Mouse (Mus musculus): ENCODE measurements at regions not wholly inside any gene's neighbourhood (a gene's known extent, or its start where the extent isn't known, plus 50 kb on each side); places are given as distances from the start of the nearest gene placed in this dataset.

DNA sequence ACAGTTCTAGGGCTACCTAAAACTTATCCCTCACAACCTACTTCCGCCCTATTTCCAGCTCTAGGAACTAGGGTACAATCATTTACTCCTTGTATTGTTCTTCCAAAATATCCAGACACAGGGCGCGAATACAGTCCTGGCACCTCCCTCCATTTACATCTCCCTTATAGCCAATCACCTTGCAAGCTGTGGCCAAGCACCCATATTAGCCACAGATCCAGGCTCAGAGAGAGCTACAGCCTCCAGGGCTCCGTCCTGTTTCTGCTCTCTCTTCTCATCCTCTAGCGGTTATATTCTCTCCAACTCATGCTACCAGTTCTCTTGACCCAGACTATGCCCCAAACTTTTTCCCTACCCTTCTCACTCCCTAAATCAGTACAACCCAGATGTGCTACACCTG is 352.9 kb upstream of the Rarb start:
- H3K4me3 ChIP-seq (replicated peaks in 1 of 3; ENCODE audit: low read depth in 2 of 3, low read length in 2 of 3, poor library complexity in 1 of 3) = no peak overlapping the region
- in situ Hi-C loops (cut with MboI; ENCODE audit: low pct_ligation_motif_present, low pct_unique_long_range_greater_than_20kb, low sequenced_read_pairs) = no loop called here

DNA sequence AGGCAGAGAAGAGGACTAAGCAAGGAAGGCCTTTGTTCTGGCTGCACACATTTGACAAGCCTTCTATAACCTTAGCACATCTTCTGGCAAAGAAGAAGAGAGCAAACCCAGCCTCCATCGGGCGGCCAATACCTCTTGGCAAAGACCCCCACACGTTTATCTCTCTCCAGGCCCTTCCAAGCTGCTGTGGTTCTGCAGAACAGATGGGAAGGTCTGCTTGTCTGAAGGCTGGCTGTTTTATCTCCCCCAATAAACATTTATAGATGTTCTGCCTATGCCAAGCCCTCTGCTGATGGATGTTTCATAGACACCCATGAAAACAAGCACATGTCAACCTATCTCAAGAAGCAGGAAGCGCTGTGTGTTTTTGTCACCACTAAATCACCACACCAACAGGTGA is 339.4 kb upstream of the Rarb start:
- dilution Hi-C loops (cut with MboI; ENCODE audit: extremely low pct_ligation_motif_present, extremely low pct_unique_long_range_greater_than_20kb, low sequenced_read_pairs) = no loop called here
- in situ Hi-C loops (cut with MboI; ENCODE audit: low pct_ligation_motif_present, low pct_unique_long_range_greater_than_20kb, low sequenced_read_pairs) = no loop called here

More for the DNA sequence above, 352.9 kb upstream of the Rarb start:
- no peak for TF ChIP-seq KAT2A (IDR thresholded peaks at IDR 0.05; ENCODE audit: insufficient replicate concordance, low read length)
- TF ChIP-seq ETS1 (conservative IDR thresholded peaks at IDR 0.05; ENCODE audit: low read depth, low read length) = no peak
- no peak for TF ChIP-seq TBP (conservative IDR thresholded peaks at IDR 0.05; ENCODE audit: low read depth, low read length)
- TF ChIP-seq POLR2A (IDR thresholded peaks at IDR 0.05; ENCODE audit: low read depth, low read length) = no peak
- TF ChIP-seq ZC3H11A (IDR thresholded peaks at IDR 0.05; ENCODE audit: low read depth, low read length) = no peak
- TF ChIP-seq SIN3A (IDR thresholded peaks at IDR 0.05; ENCODE audit: low read length) = no peak
- no peak for TF ChIP-seq CHD1 (IDR thresholded peaks at IDR 0.05; ENCODE audit: low read depth, low read length)
- no peak for TF ChIP-seq IRF4 (IDR thresholded peaks at IDR 0.05; ENCODE audit: low read depth, low read length)
- no peak for TF ChIP-seq EP300 (IDR thresholded peaks at IDR 0.05; ENCODE audit: low read length)
- TF ChIP-seq ZMIZ1 (IDR thresholded peaks at IDR 0.05; ENCODE audit: low read depth, low read length) = no peak
- no peak for TF ChIP-seq ZNF384 (IDR thresholded peaks at IDR 0.05; ENCODE audit: low read depth, low read length)
- TF ChIP-seq RCOR1 (conservative IDR thresholded peaks at IDR 0.05; ENCODE audit: low read depth, low read length) = no peak
- no peak for TF ChIP-seq MXI1 (IDR thresholded peaks at IDR 0.05; ENCODE audit: low read depth, low read length)
- TF ChIP-seq ELF1 (IDR thresholded peaks at IDR 0.05; ENCODE audit: low read depth, low read length) = no peak
- TF ChIP-seq GABPA (IDR thresholded peaks at IDR 0.05; ENCODE audit: insufficient replicate concordance, low read depth, low read length) = no peak
- Histone ChIP-seq H3K79me2 (replicated peaks; ENCODE audit: control insufficient read depth, extremely low read depth, insufficient read depth, poor library complexity, severe bottlenecking) (no peaks in the 10 kb centered on the region), H3K36me3 (replicated peaks in 1 of 2; ENCODE audit: control insufficient read depth in 1 of 2, insufficient read depth in 1 of 2, low read length in 1 of 2) (no peaks in the 10 kb centered on the region), H3K9me3 (replicated peaks; ENCODE audit: low read length) (no peaks in the 10 kb centered on the region), H3K27me3 (replicated peaks) (no peaks in the 10 kb centered on the region), H3K27ac (ENCODE audit: insufficient read depth, low read depth) (no peak overlapping the region), H3K9ac (ENCODE audit: insufficient read depth, low read depth) (no peak overlapping the region), H3K4me1 (ENCODE audit: control insufficient read depth in 1 of 2, insufficient read depth in 2 of 2) (no peaks in the 10 kb centered on the region), H3K4me2 (ENCODE audit: insufficient read depth, low read depth, poor library complexity, severe bottlenecking) (no peak overlapping the region)
- dilution Hi-C loops (cut with MboI; ENCODE audit: extremely low pct_ligation_motif_present, extremely low pct_unique_long_range_greater_than_20kb, low sequenced_read_pairs) = no loop called here
- DNase-seq (ENCODE audit: extremely low read depth) = no peak

More for the DNA sequence above, 339.4 kb upstream of the Rarb start:
- no peaks in the 10 kb centered on the region for H3K4me1 ChIP-seq (ENCODE audit: control insufficient read depth in 1 of 2, insufficient read depth in 2 of 2)
- no peaks in the 10 kb centered on the region for H3K9me3 ChIP-seq (replicated peaks; ENCODE audit: low read length)
- no peaks in the 10 kb centered on the region for H3K36me3 ChIP-seq (replicated peaks in 1 of 2; ENCODE audit: control insufficient read depth in 1 of 2, insufficient read depth in 1 of 2, low read length in 1 of 2)
- TF ChIP-seq RCOR1 (conservative IDR thresholded peaks at IDR 0.05; ENCODE audit: low read depth, low read length) (no peak), TCF12 (IDR thresholded peaks at IDR 0.05; ENCODE audit: low read depth, low read length) (no peak), JUN (IDR thresholded peaks at IDR 0.05; ENCODE audit: insufficient read depth, low read depth, low read length) (no peak), BHLHE40 (IDR thresholded peaks at IDR 0.05; ENCODE audit: low read depth, low read length) (no peak), TBP (conservative IDR thresholded peaks at IDR 0.05; ENCODE audit: low read depth, low read length) (no peak), EP300 (IDR thresholded peaks at IDR 0.05; ENCODE audit: low read length) (no peak), MXI1 (IDR thresholded peaks at IDR 0.05; ENCODE audit: low read depth, low read length) (no peak), MYC (IDR thresholded peaks at IDR 0.05; ENCODE audit: low read depth, low read length) (no peak), USF2 (conservative IDR thresholded peaks at IDR 0.05; ENCODE audit: low read depth, low read length) (no peak)
- DNase-seq (ENCODE audit: extremely low read depth) = no peak
- H3K79me2 ChIP-seq (replicated peaks; ENCODE audit: control insufficient read depth, extremely low read depth, insufficient read depth, poor library complexity, severe bottlenecking) = no peaks in the 10 kb centered on the region
- H3K4me3 ChIP-seq (replicated peaks in 1 of 3; ENCODE audit: low read depth in 2 of 3, low read length in 2 of 3, poor library complexity in 1 of 3) = no peak overlapping the region
- H3K4me2 ChIP-seq (ENCODE audit: insufficient read depth, low read depth, poor library complexity, severe bottlenecking) = no peak overlapping the region
- no peak overlapping the region for H3K27ac ChIP-seq (ENCODE audit: insufficient read depth, low read depth)
- no peaks in the 10 kb centered on the region for H3K27me3 ChIP-seq (replicated peaks)
- no peak overlapping the region for H3K9ac ChIP-seq (ENCODE audit: insufficient read depth, low read depth)

Data from CH12.LX (cell line).